Mouse (Mus musculus): Measurements from ENCODE around the gene Kcnn4.

The Kcnn4 gene

GRCm38 (mm10) chr7:24369731-24370541, at the start of gene Kcnn4:
Kcnn4 (plus strand) TSS chr7:24370263.
- no peak for DNase-seq (ENCODE audit: low spot score)

GRCm38 (mm10) chr7:24322593-24322992, 47.5 kb upstream of the Kcnn4 start:
- DNase-seq (ENCODE audit: low spot score): no peak

- DNase-seq (ENCODE audit: low spot score): no peak
Measured at GRCm38 (mm10) chr7:24325197-24325596, 44.9 kb upstream of the Kcnn4 start.

GRCm38 (mm10) chr7:24325675-24326128, 44.4 kb upstream of the Kcnn4 start:
- DNase-seq (ENCODE audit: low spot score): no peak

- no peak for DNase-seq (ENCODE audit: low spot score)
Measured at GRCm38 (mm10) chr7:24326273-24327135, 43.6 kb upstream of the Kcnn4 start.

GRCm38 (mm10) chr7:24327281-24327975, 42.6 kb upstream of the Kcnn4 start:
- DNase-seq (ENCODE audit: low spot score): no peak

GRCm38 (mm10) chr7:24333304-24333986, 36.6 kb upstream of the Kcnn4 start, which contains the start of gene Tescl:
Tescl (minus strand) TSS chr7:24333936.
- no peak for DNase-seq (ENCODE audit: low spot score)

GRCm38 (mm10) chr7:24335699-24336309, 34.3 kb upstream of the Kcnn4 start:
- no peak for DNase-seq (ENCODE audit: low spot score)

- DNase-seq (ENCODE audit: low spot score): no peak
Measured at GRCm38 (mm10) chr7:24338241-24338640, 31.8 kb upstream of the Kcnn4 start.

- DNase-seq (ENCODE audit: low spot score): no peak
Measured at GRCm38 (mm10) chr7:24343701-24344272, 26.3 kb upstream of the Kcnn4 start.

GRCm38 (mm10) chr7:24346444-24346843, 23.6 kb upstream of the Kcnn4 start:
- DNase-seq (ENCODE audit: low spot score): no peak

- no peak for DNase-seq (ENCODE audit: low spot score)
Measured at GRCm38 (mm10) chr7:24348896-24349295, 21.2 kb upstream of the Kcnn4 start, which contains the start of gene Lypd5. Lypd5 (plus strand) TSS chr7:24349196.

- DNase-seq (ENCODE audit: low spot score): no peak
Measured at GRCm38 (mm10) chr7:24355646-24356045, 14.4 kb upstream of the Kcnn4 start.

GRCm38 (mm10) chr7:24356081-24356480, 14.0 kb upstream of the Kcnn4 start:
- DNase-seq (ENCODE audit: low spot score): no peak

- DNase-seq (ENCODE audit: low spot score): no peak
Measured at GRCm38 (mm10) chr7:24357899-24358298, 12.2 kb upstream of the Kcnn4 start.

GRCm38 (mm10) chr7:24359269-24359668, 10.8 kb upstream of the Kcnn4 start:
- DNase-seq (ENCODE audit: low spot score): no peak

GRCm38 (mm10) chr7:24361001-24361400, 9.1 kb upstream of the Kcnn4 start:
- DNase-seq (ENCODE audit: low spot score): no peak

- DNase-seq (ENCODE audit: low spot score): peak; percentile 40
Measured at GRCm38 (mm10) chr7:24363228-24363627, 6.8 kb upstream of the Kcnn4 start.

- DNase-seq (ENCODE audit: low spot score): peak; percentile 88
Measured at GRCm38 (mm10) chr7:24364827-24365226, 5.2 kb upstream of the Kcnn4 start.

GRCm38 (mm10) chr7:24365258-24366014, 4.6 kb upstream of the Kcnn4 start:
- DNase-seq (ENCODE audit: low spot score): no peak

All from MN1 (cell line).